26 mouse cellular contexts compared by ENCODE assay signal in genomic region chr7:135195631-135196030, GRCm38 (mm10).
DNase-seq lines count a peak whose midpoint lies in the region; ATAC-seq and TF ChIP-seq lines count a peak whose summit lies in the region.
"Had no signal": no experiment of that assay in that cellular context is flagged by ENCODE, and none has a peak within 500 bp of the region (broad histone marks: within the 10 kb centered on the region; RNA-seq: fewer than 3 reads in every experiment).

No protein-coding gene starts in this region.

- TF ChIP-seq CTCF in testis, adult 2 months (IDR thresholded peaks at IDR 0.05; ENCODE audit: control insufficient read depth, insufficient read depth, insufficient replicate concordance, low read depth, low read length) = no peak

- no peak for TF ChIP-seq POLR2A in testis, adult 2 months (IDR thresholded peaks at IDR 0.05; ENCODE audit: control insufficient read depth, low read depth, low read length)

- DNase-seq in testis, postnatal 10 days (ENCODE audit: low spot score) = no peak
- DNase-seq in lung, postnatal 25 days (ENCODE audit: low spot score) = no peak
- no peak for DNase-seq in urinary bladder, postnatal 36 days (ENCODE audit: low spot score in 2 of 2)
- DNase-seq: adrenal gland, adult 8-10 months; adrenal gland, postnatal 14 days; adrenal gland, postnatal 36 days; B cell, adult 2 months; cerebellum, adult 11-12 months; cerebellum, adult 2 months; cerebellum, adult 9-10 months; cerebellum, postnatal 10 days; cerebellum, postnatal 25 days; embryo, embryonic 11 days had no signal

- H3K4me3 ChIP-seq in testis, adult 2 months (ENCODE audit: control insufficient read depth, low read depth, low read length) = peak overlapping the region; percentile 64
- H3K4me3 ChIP-seq: embryonic facial prominence, embryonic 13.5 days; embryonic facial prominence, embryonic 15.5 days; erythroblast, embryonic 14.5 days; forebrain, embryonic 10.5 days; forebrain, embryonic 12.5 days had no signal

- H3K27ac ChIP-seq in testis, adult 2 months (ENCODE audit: control insufficient read depth, insufficient read depth, low read depth, low read length) = no peak overlapping the region
- H3K27ac ChIP-seq: embryonic facial prominence, embryonic 13.5 days; embryonic facial prominence, embryonic 15.5 days; forebrain, embryonic 10.5 days; forebrain, embryonic 12.5 days had no signal

- peak; percentile 64 for ATAC-seq in megakaryocyte, adult 5-6 weeks (ENCODE audit: poor library complexity, severe bottlenecking)
- ATAC-seq: activated CD4-positive, CD25-positive, alpha-beta regulatory T cell, adult 4 months; CD4-positive, CD25-positive, alpha-beta regulatory T cell, adult 4 months; forebrain, embryonic 14.5 days; forebrain, embryonic 16.5 days; Patski had no signal

- 0 out of 2 replicates have a peak, but pooled peaks cover 3% of the 10 kb centered on the region for H3K4me1 ChIP-seq in testis, adult 2 months (ENCODE audit: control insufficient read depth, insufficient read depth, low read length)
- H3K4me1 ChIP-seq: embryonic facial prominence, embryonic 13.5 days; embryonic facial prominence, embryonic 15.5 days; forebrain, embryonic 10.5 days; forebrain, embryonic 12.5 days had no signal

- H3K27me3 ChIP-seq in testis, adult 2 months (ENCODE audit: control insufficient read depth, insufficient read depth, low read length) = no peaks in the 10 kb centered on the region
- H3K27me3 ChIP-seq: embryonic facial prominence, embryonic 13.5 days; embryonic facial prominence, embryonic 15.5 days; forebrain, embryonic 12.5 days; Patski had no signal

- no peaks in the 10 kb centered on the region for H3K36me3 ChIP-seq in testis, adult 2 months (ENCODE audit: control insufficient read depth, insufficient read depth, low read length)
- H3K36me3 ChIP-seq: embryonic facial prominence, embryonic 13.5 days; embryonic facial prominence, embryonic 15.5 days; forebrain, embryonic 10.5 days; forebrain, embryonic 12.5 days; G1E had no signal
